In genomic region chr17:72955534-72955933, GRCm38 (mm10) we compare ENCODE assay signal across 16 mouse cellular contexts. TPM values are rescaled to one million over a fixed set of nuclear protein-coding genes. Genes with fewer than 3 reads are reported as not detected.
DNase-seq lines count a peak whose midpoint lies in the region; ATAC-seq lines count a peak whose summit lies in the region.
"Had no signal": no experiment of that assay in that cellular context is flagged by ENCODE, and none has a peak within 500 bp of the region (broad histone marks: within the 10 kb centered on the region; RNA-seq: fewer than 3 reads in every experiment).

No protein-coding gene starts in this region.

- H3K27ac ChIP-seq in heart, embryonic 12.5 days (ENCODE audit: poor library complexity, severe bottlenecking), result peak overlapping the region; percentile 14; the same call in 1 of the 2 replicates
- no peak overlapping the region for H3K27ac ChIP-seq in kidney, embryonic 16.5 days (ENCODE audit: low read length)
- H3K27ac ChIP-seq: kidney, embryonic 15.5 days; limb, embryonic 13.5 days; midbrain, embryonic 15.5 days; neural tube, embryonic 13.5 days had no signal

- ATAC-seq in heart, embryonic 12.5 days (ENCODE audit: insufficient number of reproducible peaks, low FRiP score), result no peak; the same call in 1 of the 2 replicates
- peak; percentile 47; the same call in 1 of the 2 replicates for ATAC-seq in granulocyte monocyte progenitor cell, adult 5-6 weeks (replicated peaks; ENCODE audit: poor library complexity, severe bottlenecking)
- no peak for ATAC-seq in megakaryocyte-erythroid progenitor cell, adult 5-6 weeks (replicated peaks; ENCODE audit: low FRiP score, low TSS enrichment, poor library complexity, severe bottlenecking)
- no peak for ATAC-seq in kidney, embryonic 16.5 days (ENCODE audit: low FRiP score, low TSS enrichment)
- ATAC-seq: midbrain, embryonic 15.5 days had no signal

- no peaks in the 10 kb centered on the region for H3K36me3 ChIP-seq in heart, embryonic 12.5 days
- H3K36me3 ChIP-seq in kidney, embryonic 16.5 days (ENCODE audit: insufficient read depth, low read length), result no peaks in the 10 kb centered on the region
- H3K36me3 ChIP-seq: kidney, embryonic 15.5 days; limb, embryonic 13.5 days; midbrain, embryonic 15.5 days; neural tube, embryonic 13.5 days had no signal

- H3K4me1 ChIP-seq in heart, embryonic 12.5 days (replicated peaks), result peaks cover 22% of the 10 kb centered on the region
- peaks cover 13% of the 10 kb centered on the region for H3K4me1 ChIP-seq in kidney, embryonic 16.5 days (ENCODE audit: insufficient read depth, low read length)
- H3K4me1 ChIP-seq: midbrain, embryonic 15.5 days had no signal

- H3K27me3 ChIP-seq in heart, embryonic 12.5 days (replicated peaks), result no peaks in the 10 kb centered on the region
- H3K27me3 ChIP-seq in kidney, embryonic 16.5 days (ENCODE audit: insufficient read depth, low read length), result no peaks in the 10 kb centered on the region
- H3K27me3 ChIP-seq: kidney, embryonic 15.5 days; limb, embryonic 13.5 days; midbrain, embryonic 15.5 days; neural tube, embryonic 13.5 days had no signal

- H3K9ac ChIP-seq in heart, embryonic 12.5 days, result no peak overlapping the region
- no peak overlapping the region for H3K9ac ChIP-seq in kidney, embryonic 16.5 days (replicated peaks; ENCODE audit: low read length)
- H3K9ac ChIP-seq: kidney, embryonic 15.5 days; limb, embryonic 13.5 days; lung, embryonic 14.5 days; midbrain, embryonic 15.5 days; neural tube, embryonic 13.5 days had no signal

- 33% methylated on average over 2 of the region's 2 CpGs for WGBS in heart, embryonic 12.5 days
- WGBS in kidney, embryonic 16.5 days, result 52% methylated on average over 2 of the region's 2 CpGs

- no peak overlapping the region for H3K4me2 ChIP-seq in heart, embryonic 12.5 days
- no peak overlapping the region for H3K4me2 ChIP-seq in kidney, embryonic 16.5 days (replicated peaks; ENCODE audit: low read depth, low read length)
- H3K4me2 ChIP-seq: kidney, embryonic 15.5 days; limb, embryonic 13.5 days; lung, embryonic 14.5 days; midbrain, embryonic 15.5 days; neural tube, embryonic 13.5 days had no signal

- no peak for DNase-seq in heart, postnatal 4 days
- DNase-seq in 3134 (ENCODE audit: extremely low read depth, insufficient read length, low spot score), result peak; percentile 72
- peak; percentile 91 for DNase-seq in Muller cell, postnatal 12 days (ENCODE audit: inconsistent ontology term)
- DNase-seq in gastrocnemius, postnatal 25 days, result no peak
- DNase-seq: cerebellum, adult 9-11 months; lung, embryonic 14.5 days; right cerebral cortex, adult 18-20 months; thymus, adult 2 months had no signal

- no peaks in the 10 kb centered on the region for H3K9me3 ChIP-seq in heart, embryonic 12.5 days (replicated peaks)
- H3K9me3 ChIP-seq in kidney, embryonic 16.5 days (ENCODE audit: low read length), result no peaks in the 10 kb centered on the region
- H3K9me3 ChIP-seq: kidney, embryonic 15.5 days; limb, embryonic 13.5 days; midbrain, embryonic 15.5 days; neural tube, embryonic 13.5 days had no signal

- no peak overlapping the region for H3K4me3 ChIP-seq in heart, embryonic 12.5 days
- H3K4me3 ChIP-seq in kidney, embryonic 16.5 days (ENCODE audit: low read length), result no peak overlapping the region
- H3K4me3 ChIP-seq: kidney, embryonic 15.5 days; limb, embryonic 13.5 days; midbrain, embryonic 15.5 days; neural tube, embryonic 13.5 days had no signal

RNA-seq across cellular contexts. Expression of gene Lbh, which starts 37.4 kb away (rescaled TPM):
- polyA plus RNA-seq in heart, embryonic 12.5 days (2016; fragmentation: Nextera tagmentation; extraction: Ambion mirVana), result 22.6 and 23.7 TPM in 2 replicates
- total RNA-seq in heart, postnatal 4 days (2021), result 100 to 1,000 TPM; 730 to 743 TPM
- 21.9 and 23.5 TPM in 2 replicates for total RNA-seq in granulocyte monocyte progenitor cell, adult 5-6 weeks (2014; fragmentation: Nextera tagmentation)
- 20.9 and 21.8 TPM in 2 replicates for total RNA-seq in granulocyte monocyte progenitor cell, adult 5-6 weeks (2017)
- 5.4 and 7.4 TPM in 2 replicates for total RNA-seq in megakaryocyte-erythroid progenitor cell, adult 5-6 weeks (2014; fragmentation: Nextera tagmentation)
- total RNA-seq in megakaryocyte-erythroid progenitor cell, adult 5-6 weeks (2017), result 3.9 and 4.4 TPM in 2 replicates
- total RNA-seq in gastrocnemius, postnatal 25 days (2021), result 10 to 100 TPM in 1 of 2 experiments, 1 to 10 TPM in 1; 7.7 to 10.5 TPM
- 8.4 and 8.8 TPM in 2 replicates for polyA plus RNA-seq in kidney, embryonic 16.5 days (2015; fragmentation: Nextera tagmentation; extraction: Ambion mirVana)

Comparison
In these comparisons a context has a peak if more than half of its experiments do, and no peak if none do; other contexts are left out.
1. DNase-seq: peak in 3134 (single experiment) and Muller cell, postnatal 12 days (single experiment); none in heart, postnatal 4 days (single experiment) and gastrocnemius, postnatal 25 days (single experiment).
2. RNA of gene Lbh, which starts 37.4 kb away (total RNA-seq): 730 to 743 TPM in heart, postnatal 4 days; 20.9 to 23.5 TPM in granulocyte monocyte progenitor cell, adult 5-6 weeks, 7.7 to 10.5 TPM in gastrocnemius, postnatal 25 days and 3.9 to 7.4 TPM in megakaryocyte-erythroid progenitor cell, adult 5-6 weeks; every median in the first group is over 10 times any median in the second.